ENCODE assay signal across 30 mouse cellular contexts in the genomic region with DNA sequence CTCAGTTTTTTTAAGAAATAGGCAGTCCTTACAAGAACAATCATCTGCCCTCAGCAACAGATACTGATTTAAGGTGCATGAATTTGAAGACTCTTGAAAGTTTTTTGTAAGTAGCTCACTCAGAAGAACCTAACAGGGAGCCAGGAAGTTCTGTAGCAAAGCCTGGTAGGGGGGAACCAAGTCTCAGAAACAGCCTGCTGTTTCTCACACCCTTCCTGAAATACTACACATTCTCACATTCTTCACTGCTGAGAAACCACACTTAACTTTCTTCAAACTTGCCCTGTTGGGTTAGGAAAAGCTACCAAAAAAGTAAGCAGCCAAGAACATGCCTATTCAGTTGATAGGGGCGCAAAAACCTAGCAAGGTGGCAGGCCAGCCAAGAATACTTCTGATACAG. TPM values are rescaled to one million over a fixed set of nuclear protein-coding genes. Genes with fewer than 3 reads are reported as not detected.
DNase-seq lines count a peak whose midpoint lies in the region; ATAC-seq lines count a peak whose summit lies in the region.
"Had no signal": no experiment of that assay in that cellular context is flagged by ENCODE, and none has a peak within 500 bp of the region (broad histone marks: within the 10 kb centered on the region; RNA-seq: fewer than 3 reads in every experiment).

No protein-coding gene starts in this region.

- DNase-seq in lung, postnatal 36 days: no peak
- DNase-seq in thymus, postnatal 14 days: peak; percentile 22
- DNase-seq in thymus, adult 18-20 months: no peak
- DNase-seq in R1 (ENCODE audit: low read depth, low spot score): peak; percentile 78
- DNase-seq in fibroblast of lung, adult 2 months (ENCODE audit: low read depth): peak; percentile 54
- DNase-seq: adrenal gland, adult 8-10 months; adrenal gland, postnatal 25 days; B cell, adult 2 months; cerebellum, adult 2 months; cerebellum, adult 9-11 months; cerebellum, postnatal 25 days; forebrain, postnatal 0 days; gastrocnemius, postnatal 25 days; heart, adult 18-20 months; heart, postnatal 36 days had no signal

- no peaks in the 10 kb centered on the region for H3K27me3 ChIP-seq in lung, embryonic 16.5 days (ENCODE audit: control insufficient read depth, insufficient read depth, low read depth, low read length)
- H3K27me3 ChIP-seq: CH12.LX; embryonic facial prominence, embryonic 12.5 days; embryonic facial prominence, embryonic 15.5 days; heart, embryonic 12.5 days; heart, embryonic 15.5 days; hindbrain, embryonic 13.5 days had no signal

- H3K4me3 ChIP-seq in lung, embryonic 16.5 days (ENCODE audit: low read length): no peak overlapping the region
- H3K4me3 ChIP-seq: embryonic facial prominence, embryonic 12.5 days; embryonic facial prominence, embryonic 15.5 days; erythroblast, embryonic 14.5 days; heart, embryonic 12.5 days; heart, embryonic 15.5 days; hindbrain, embryonic 10.5 days; hindbrain, embryonic 13.5 days had no signal

- H3K4me1 ChIP-seq in lung, embryonic 16.5 days (replicated peaks; ENCODE audit: control insufficient read depth, insufficient read depth, low read length): peaks cover 16% of the 10 kb centered on the region

- H3K9me3 ChIP-seq in lung, embryonic 16.5 days (ENCODE audit: control insufficient read depth, low read length): no peaks in the 10 kb centered on the region
- H3K9me3 ChIP-seq: embryonic facial prominence, embryonic 12.5 days; embryonic facial prominence, embryonic 15.5 days; G1E; heart, embryonic 12.5 days; heart, embryonic 15.5 days; hindbrain, embryonic 10.5 days; hindbrain, embryonic 13.5 days had no signal

- no peaks in the 10 kb centered on the region for H3K36me3 ChIP-seq in lung, embryonic 16.5 days (ENCODE audit: control insufficient read depth, insufficient read depth, low read length)
- H3K36me3 ChIP-seq: embryonic facial prominence, embryonic 12.5 days; embryonic facial prominence, embryonic 15.5 days; heart, embryonic 12.5 days; heart, embryonic 15.5 days; hindbrain, embryonic 10.5 days; hindbrain, embryonic 13.5 days had no signal

- H3K27ac ChIP-seq in lung, embryonic 16.5 days (ENCODE audit: low read length): peak overlapping the region; percentile 59; the same call in 1 of the 2 replicates
- H3K27ac ChIP-seq: embryonic facial prominence, embryonic 12.5 days; embryonic facial prominence, embryonic 15.5 days; heart, embryonic 15.5 days; hindbrain, embryonic 10.5 days; hindbrain, embryonic 13.5 days had no signal

- no peak for ATAC-seq in lung, embryonic 16.5 days (ENCODE audit: low read depth)
- no peak for ATAC-seq in frontal cortex, adult (ENCODE audit: low TSS enrichment)
- ATAC-seq: activated CD4-positive, CD25-positive, alpha-beta regulatory T cell, adult 4 months; forebrain, embryonic 14.5 days; forebrain, postnatal 0 days; hindbrain, embryonic 16.5 days; inflammation-experienced regulatory T-cells, adult 6 months had no signal

- H3K4me2 ChIP-seq in lung, embryonic 16.5 days (ENCODE audit: low read depth, low read length): no peak overlapping the region
- H3K4me2 ChIP-seq: embryonic facial prominence, embryonic 12.5 days; embryonic facial prominence, embryonic 15.5 days; heart, embryonic 12.5 days; heart, embryonic 15.5 days; hindbrain, embryonic 13.5 days had no signal

- H3K9ac ChIP-seq in lung, embryonic 16.5 days (ENCODE audit: low read length): no peak overlapping the region
- H3K9ac ChIP-seq: embryonic facial prominence, embryonic 12.5 days; embryonic facial prominence, embryonic 15.5 days; forebrain, postnatal 0 days; heart, embryonic 12.5 days; heart, embryonic 15.5 days; hindbrain, embryonic 13.5 days had no signal

- WGBS in lung, embryonic 16.5 days: 67% methylated on average over 1 of the region's 1 CpGs

RNA-seq across cellular contexts. Expression of gene Rybp, which starts 32.6 kb away (rescaled TPM):
- polyA plus RNA-seq in lung, embryonic 16.5 days (2015; fragmentation: Nextera tagmentation; extraction: Ambion mirVana): 14.7 and 19.6 TPM in 2 replicates

Comparison
In these comparisons a context has a peak if more than half of its experiments do, and no peak if none do; other contexts are left out.
1. DNase-seq: peak in thymus, postnatal 14 days (single experiment), R1 (single experiment) and fibroblast of lung, adult 2 months (single experiment); none in lung, postnatal 36 days (single experiment) and thymus, adult 18-20 months (0 of 2).